Mouse (Mus musculus) megakaryocyte, embryonic 14.5 days (primary cell): ENCODE data around the gene Ubxn7.

Source experiments
- FLI1 ChIP-seq: IDR thresholded peaks from 2 replicates; pipeline ENCODE4 v1.6.1; 2012; ENCODE audit warnings: low read length, inconsistent platforms, mixed read lengths
- GATA1 ChIP-seq: IDR thresholded peaks from 3 replicates; pipeline ENCODE4 v1.6.1; 2012; ENCODE audit warnings: mixed read lengths, low read length, inconsistent platforms, borderline replicate concordance

DNA sequence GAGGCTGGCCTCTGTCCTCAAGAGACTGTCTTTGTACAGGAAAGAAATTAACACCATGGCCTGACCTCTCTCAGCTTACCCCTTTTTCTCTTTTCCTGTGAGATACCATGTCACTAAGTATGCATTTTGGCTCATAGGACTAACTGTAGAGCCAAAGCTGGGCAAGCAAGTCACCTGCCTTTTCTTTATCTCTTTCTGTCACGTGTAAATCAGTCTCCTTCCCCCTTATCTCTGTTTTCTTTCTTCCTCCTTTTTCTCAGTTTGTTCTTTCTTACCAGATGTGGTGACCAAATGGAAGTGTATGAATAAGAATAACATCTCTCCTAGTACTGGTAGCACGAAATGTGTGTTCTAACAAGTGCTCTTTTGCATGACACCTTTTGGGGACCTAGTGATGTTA lies 52.8 kb downstream of the Ubxn7 start:
- TF ChIP-seq GATA1, result no peak
- no peak for TF ChIP-seq FLI1
